Mouse (Mus musculus) WW6 (cell line): Measurements from ENCODE around the gene Slc6a9.

Source experiments
- DNase-seq: peaks from one replicate; pipeline ENCODE4 v3.0.0-alpha.2; 2013; ENCODE audit warnings: low read depth, low spot score

Slc6a9 gene

DNA sequence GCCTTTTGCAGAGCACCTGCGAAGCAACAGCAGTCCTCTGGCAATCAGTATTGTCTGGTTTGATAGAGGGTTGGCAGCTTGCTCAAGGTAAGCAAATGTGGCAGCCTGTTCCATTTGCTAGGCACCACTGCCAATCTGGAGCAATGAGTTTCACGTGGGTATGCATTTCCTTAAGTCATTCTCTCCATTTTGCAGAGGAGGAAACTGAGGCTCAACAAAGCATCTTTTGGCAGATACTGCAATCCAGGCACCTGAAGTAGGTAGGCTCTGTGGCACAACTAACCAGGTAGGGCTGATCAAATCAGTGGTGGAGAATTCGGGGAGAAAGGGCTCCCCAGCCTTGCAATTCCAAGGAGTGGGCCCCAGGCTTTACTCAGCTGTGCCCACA lies at the start of gene Slc6a9:
Gene Slc6a9, plus strand, starts transcription at position 50 of the 388 bp plus-strand sequence.
- no peak for DNase-seq

DNA sequence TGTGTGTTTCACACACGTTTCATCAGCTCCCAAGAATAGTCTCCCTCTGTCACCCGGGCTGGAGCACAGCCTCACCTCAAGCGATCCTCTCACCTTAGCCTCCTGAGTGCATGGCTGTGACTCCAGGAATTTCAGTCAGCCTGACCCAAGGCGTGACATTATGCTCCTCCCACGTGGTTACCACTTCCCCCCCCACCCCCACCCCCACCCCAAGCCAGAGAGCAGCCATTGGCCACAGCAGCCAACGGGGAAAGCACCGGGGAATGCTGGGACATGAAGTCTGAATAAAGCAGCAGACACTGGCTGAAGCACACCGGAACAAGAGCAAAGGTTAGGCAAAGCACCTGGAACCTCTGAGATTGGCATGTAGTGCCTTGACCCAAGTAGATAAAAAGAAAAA lies 47.3 kb upstream of the Slc6a9 start:
- no peak for DNase-seq

DNA sequence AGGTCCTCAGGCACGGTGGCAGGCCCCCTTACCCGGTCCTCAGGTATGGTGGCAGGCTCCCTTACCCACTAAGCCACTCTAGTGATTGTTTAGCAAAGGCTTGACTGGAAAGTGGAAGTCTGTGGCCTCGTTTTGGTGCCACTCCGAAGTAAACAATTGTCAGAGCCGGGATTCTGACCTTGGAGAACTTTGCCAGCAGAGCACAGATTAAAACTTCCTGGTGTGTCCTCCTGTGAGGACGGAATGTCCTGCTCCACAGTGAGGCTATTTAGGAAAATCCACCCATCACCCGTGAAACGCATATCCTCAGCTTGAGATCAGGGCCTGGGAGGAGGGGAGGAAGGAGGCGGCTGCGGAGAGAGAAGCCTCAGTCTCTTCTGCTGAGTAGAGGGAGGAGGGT lies 46.0 kb upstream of the Slc6a9 start:
- no peak for DNase-seq

DNA sequence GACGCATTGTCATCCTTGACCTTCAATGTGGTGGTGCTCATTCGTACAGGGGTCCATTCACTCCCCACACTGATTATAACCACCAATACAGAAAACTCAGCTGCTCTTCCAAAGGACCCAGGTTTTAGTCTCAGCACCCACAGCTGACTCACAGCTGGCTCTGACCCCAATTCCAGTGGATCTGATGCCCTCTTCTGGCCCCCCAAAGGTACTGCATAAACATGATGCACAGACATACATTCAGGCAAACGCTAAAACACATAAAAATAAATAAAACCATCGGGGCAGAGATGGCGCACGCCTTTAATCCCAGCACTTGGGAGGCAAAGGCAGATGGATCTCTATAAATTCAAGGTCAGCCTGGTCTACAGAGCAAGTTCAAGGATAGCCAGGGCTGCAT lies 34.4 kb upstream of the Slc6a9 start:
- no peak for DNase-seq

DNA sequence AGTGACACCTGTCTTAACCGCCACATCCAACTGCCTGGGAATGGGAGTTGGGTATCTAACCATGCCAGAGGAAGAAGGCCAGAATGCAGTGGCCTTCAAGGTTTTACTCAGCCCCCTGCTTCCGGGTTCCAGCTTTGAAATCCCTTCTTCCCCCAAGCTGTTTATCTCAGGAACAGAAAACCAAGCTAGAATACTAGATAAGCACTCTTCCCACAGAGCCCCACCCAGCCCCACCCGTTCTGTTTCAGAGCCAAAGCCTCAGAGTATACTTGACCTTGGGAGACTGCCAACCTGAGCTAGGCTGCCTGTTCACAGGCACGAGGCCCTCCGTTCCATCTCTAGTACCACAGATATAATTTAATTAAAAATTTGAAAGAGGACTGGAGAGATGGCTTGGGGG lies 27.3 kb upstream of the Slc6a9 start:
- DNase-seq = no peak

DNA sequence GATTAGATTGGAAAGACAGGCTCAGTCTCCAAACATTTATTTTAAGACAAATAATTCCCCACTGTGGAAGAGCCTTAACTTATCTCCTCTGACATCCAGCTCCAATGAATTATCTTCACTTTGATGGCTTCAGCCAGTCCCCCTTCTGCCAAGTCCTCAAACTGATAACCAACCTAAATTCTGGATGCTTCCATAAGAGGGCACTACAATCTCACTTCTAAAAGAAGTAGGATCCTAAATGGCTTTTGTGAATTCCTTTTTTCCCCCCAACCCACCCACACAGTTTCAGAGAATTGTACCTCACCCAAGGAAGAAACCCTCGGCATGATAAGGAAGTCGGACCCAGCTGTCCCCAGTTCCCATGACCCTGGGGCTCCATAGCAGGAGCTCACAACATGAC lies 23.4 kb upstream of the Slc6a9 start:
- DNase-seq = no peak

DNA sequence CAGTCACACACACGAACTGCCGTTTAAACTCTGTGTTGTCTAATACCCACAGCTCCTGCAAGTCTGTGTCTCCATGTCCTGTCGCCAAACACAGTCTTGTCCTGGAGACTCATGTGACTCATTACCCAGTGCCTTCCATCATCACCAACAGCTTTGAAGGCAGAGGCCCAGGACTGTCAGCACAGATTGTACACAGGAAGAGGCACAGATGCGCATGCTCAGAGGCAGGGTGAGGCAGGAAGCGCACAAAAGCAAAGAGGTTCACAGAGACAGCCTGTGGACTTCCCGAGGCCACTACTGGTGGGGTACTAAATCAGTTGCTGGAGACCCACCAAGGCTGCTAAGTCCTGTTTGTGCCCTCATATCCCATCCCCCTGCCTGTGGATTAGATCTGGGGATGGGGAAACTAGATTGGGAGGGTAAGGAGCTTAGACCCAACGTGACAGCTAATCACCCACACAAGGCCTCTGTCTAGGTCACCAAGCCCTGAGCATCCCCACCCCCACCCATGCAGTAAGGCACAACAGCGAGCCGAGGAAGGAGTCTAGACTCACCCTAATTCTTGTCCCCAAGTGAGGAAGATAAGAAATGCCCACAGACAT lies 20.6 kb upstream of the Slc6a9 start:
- DNase-seq = no peak

DNA sequence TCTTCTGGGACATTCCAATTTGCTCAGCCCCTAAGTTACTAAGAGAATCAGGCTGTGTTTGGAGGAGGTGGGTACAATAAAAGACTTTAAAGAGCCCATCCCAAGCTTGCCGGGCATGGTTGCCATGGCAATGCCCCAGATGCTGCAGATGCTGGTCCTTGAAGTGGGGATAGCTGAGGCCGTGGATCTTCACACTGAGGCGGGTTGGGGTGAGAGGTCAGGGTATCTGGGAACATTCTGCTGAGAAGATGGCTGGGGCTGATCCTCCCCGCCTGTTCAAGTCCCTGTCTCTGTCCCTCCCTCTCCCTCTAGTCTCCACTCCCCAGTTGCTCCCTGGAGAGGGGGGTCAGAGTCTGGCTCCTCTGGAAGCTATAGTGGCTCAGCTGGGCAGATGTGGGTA lies 20.0 kb upstream of the Slc6a9 start:
- DNase-seq = no peak

DNA sequence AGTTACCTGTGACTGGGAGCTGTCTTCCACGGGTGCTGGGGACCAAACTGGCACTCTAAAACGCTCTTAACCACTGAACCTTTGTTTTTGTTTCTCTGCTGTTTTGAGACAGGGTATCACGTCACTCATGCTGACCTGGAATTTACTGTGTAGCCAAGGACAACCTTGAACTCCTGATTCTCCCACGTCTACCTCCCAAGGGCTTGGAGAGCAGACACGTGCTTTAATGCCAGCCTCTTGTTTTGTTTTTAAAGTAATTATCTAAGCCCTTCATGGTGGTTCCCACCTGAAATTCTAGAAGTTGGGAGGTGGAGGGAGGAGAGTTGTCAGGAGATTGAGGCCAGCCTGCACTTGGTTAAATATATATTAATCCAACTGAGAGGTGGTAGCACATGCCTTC lies 17.5 kb upstream of the Slc6a9 start:
- DNase-seq = no peak

DNA sequence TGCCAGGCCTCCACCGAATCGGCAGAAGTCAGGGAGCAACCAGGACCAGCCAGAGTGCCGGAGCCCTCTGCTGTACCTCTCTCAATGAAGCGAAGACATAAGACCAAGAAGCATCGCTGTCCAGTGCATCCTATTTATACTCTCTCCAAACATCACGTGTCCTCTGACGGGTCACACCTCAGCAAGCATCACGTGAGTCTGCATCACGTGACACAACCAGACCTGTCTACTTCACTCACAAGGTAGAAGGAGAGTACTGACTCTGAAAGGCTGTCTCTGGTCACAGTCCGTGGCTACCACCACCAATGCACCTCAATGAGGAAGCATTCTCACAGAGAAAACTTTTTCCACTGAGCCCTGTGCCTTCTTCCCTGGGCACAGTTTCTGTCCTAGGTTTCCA lies 16.3 kb upstream of the Slc6a9 start:
- DNase-seq = no peak

DNA sequence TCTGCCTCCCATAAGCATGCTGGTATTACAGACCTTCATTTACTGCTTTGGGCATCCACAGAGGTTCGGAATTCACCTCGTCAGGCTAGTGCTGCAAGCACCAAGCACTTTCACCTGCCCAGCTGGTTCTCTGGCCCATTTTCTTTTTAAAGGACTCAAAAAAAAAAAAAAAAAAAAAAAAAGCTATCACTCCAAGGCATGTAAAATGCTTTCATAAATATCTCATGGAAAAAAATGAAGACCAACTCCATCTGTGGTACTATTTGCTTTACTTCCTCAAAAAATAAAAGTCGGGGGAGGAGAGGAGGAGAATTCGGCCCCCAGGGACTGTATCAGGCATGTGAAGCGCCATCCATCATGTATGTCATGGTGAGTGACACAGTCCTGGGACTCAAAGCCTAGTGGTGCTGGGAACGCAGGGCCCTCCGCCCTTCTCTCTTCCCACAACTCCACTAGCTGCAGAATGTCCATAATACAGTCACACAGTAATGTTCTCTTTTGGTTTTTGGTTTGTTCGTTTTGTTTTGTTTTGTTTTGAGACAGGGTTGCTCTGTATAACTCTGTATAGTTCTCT lies 5.6 kb upstream of the Slc6a9 start:
- no peak for DNase-seq

DNA sequence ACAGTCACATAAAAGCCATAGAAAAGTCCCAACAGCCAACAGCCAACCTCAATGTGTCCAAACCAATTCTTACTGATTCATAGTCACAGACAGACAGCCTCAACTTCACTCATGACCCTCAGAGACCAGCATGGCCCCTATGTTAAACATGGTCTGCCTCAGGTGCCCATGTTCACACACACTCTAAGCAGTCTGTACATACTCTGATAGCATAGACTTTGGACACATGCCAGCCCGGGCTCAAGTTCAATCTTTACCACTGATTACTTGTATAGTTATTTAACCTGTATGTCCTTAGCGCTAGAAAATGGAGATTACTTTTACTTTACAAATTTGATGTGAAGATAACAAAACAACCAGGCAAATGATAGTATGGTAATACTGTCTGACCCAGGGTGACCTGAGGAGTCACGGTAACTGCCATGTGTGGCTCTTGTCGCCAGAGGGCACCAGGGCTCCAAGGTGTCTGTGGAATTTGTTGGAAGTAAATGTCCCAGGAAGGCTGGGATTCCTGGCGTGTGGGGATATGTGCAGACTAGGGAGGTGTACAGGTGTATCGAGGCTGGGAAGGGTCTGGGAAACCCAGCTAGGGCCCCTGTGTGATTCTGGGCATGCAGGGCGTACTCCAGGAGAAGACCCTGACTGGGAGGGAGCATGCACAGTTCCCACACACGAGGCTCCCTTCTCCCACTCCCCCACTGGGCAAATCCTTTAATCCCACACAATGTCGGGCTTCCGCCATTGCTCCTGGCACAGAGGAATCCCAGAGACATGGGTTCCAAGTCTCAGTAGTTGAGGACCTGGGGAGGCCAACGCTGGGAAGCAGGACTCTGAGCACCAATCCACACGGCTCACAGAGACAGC lies 4.8 kb upstream of the Slc6a9 start:
- DNase-seq = peak; percentile 40

DNA sequence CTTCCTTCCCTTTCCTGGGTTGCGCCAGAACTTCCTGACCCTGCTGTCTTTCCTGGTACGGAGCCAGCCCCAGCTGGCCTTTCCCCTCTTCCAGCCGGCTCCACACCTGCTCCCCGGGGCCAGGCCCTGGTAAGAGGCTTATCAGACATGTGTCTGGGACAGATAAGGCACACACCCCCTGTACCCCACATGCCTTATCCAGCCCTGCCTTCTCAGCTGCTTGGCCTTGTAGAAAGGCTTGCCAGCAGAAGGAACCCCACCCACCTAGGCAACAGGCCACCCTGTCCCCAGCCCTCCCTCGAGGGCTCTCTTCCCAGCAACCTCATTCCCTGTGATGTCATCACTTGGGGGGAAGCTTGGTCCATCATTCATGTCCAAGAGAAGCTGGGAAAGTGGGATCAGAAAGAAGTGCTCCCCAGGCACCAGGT lies 4.2 kb upstream of the Slc6a9 start:
- DNase-seq = no peak

DNA sequence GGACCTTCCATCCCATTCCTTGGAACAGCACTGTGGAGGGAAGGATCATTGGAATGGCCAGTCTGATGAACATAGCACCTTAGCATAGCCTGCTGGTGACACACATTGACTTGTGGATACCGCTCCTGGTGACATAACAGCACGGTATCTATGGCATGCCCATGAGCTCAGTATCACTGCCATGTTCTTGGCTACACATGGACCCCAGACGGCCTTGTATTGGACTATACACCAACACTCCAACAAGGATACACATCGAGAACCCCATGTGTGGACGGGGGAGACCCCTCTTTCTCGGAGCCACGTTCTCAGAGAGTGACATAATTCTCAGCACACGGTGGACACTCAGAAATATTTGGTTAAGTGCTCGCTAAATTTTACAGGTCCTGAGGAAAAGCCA lies 3.5 kb upstream of the Slc6a9 start:
- no peak for DNase-seq

DNA sequence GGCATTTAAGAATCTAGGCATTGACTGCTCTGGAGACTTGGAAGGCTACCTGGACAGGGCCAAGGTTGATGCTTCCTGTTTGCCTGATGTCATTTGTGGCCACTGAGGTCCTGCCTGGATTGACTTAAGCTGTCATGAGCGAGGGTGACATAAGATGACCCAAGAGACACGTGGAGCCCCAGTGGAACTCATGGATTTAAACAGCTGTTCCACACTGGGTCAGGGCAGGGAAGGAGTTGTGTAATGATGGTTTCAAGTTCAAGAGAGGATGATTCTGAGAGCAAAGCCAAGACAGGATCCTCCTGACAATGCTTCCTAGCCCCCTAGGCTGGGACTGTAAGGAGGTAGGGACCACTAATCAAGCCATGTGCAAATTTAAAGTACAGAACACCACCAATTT lies 2.8 kb upstream of the Slc6a9 start:
- DNase-seq = no peak

DNA sequence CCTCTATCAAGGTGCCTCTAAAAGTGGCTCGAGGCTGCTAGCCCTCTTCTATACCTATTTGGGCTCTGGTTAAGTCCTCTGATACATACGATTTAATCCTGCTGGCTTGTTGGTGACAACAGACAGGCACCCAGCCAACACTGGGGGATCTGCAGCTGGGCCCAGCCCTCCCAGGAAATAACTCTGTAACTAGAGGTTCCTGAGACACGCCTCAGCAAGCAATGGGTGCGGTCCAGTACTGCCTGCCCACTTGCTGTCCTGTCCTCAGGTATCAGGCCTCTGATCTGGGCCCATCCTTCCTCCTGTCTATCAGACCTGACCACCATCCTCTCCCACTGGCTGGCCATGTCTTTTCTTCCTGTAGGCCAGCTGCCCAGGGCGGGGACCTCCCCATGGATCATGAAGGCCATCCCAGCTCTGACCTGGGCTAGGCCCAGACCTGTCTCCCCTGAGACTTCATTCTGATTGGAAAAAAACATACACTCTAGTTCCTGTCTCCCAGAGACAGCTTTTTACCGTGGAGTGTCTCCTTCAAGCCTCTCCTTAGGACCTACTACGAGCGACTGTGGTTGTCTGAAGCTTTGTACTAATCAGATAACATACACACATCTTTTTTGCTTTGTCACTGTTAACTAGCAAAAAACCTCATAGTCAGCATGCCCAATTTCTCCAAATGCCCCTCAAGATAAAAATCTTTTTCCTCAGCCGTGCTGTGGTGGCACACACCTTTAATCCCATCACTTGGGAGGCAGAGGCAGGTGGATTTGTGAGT lies 2.2 kb upstream of the Slc6a9 start:
- DNase-seq = no peak

DNA sequence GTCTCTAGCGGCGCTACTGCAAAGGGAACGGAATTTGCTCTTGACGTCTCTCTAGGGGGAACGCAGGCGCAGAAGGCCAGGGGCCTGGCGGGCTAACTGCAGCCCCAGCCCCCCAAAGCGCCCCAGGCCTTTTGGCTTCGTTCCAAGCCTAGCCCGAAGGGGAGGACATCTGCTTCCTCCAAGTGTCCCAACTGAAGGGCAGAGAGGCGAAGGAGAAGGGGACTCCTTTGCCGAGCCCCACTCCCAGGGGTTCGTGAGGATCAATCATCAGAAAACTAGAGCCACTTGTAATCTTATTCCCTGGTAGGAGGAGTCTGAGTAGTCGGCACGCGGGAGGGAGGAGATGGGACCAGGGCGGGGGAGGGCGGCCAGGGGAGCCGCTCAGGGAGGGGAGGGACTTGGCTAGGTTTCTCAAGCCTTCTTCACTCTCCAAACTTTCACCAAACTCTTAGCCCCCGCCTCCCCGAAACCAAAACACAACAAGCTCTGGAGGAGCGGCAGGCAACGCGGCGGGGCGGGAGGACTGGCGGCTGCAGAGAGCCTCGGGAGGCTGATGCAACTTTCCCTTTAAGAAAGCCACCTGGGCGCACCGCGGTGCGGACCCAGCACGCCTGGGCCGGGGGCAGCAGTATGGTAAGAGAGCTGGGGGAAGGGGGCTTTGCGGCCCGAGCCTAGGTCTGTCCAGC lies 682 bp downstream of the Slc6a9 start:
- DNase-seq = peak; percentile 46

DNA sequence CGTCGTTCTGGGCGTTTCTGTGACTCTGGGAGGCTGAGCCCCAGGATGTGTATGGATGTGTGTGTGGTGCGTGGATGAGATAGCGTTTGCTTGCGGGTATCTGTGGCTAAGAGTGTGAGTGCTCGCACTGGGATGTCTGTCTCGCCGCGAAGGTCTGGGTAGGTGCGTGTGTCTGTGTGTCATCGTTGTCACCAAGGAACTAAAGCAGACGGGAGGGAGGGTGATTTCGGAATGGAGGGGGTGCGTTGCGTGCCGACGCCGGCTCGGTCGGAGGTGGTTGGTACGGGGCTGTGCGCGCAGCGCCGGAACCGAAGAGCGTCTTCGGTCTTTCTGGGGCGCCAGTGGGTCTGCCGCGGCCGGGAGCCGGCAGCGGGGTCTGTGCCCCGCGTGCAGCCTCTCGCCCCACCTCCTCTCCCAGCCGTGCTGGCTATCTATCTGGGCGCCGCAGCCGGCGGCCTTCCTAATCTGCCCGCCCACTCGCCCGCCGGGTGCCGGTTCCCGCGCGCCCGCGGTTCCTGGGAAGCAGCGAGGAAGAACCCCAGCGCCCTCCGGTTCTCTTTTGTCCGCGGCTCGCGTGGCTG lies 1.3 kb downstream of the Slc6a9 start:
- peak; percentile 39 for DNase-seq

DNA sequence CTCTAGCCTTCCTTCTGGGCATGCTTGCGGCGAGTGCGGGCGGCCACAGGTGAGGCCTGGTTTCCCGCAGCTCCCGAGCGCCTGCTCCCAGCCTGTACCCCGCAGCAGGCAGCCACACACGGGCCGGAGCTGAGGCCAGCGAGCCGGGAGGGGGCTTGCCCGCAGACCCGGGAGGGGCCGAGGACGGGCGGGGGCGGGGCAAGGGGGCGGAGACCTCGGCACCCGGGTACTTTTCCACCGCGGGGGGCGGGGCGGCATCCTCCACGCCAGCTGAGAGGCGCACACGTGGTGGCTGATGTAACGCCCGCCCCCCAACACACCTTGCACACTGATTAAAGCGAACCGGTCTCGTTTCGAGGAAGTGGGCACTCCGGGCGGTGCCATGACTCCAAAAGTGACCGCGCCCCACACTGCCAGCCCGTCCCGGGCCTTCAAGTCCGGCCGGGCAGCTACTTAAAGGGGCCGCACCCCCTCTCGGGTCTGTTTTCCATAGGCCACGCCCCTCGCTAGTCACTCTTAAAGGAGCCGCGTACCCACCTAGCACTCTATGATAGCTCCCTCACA lies 2.0 kb downstream of the Slc6a9 start:
- DNase-seq = peak; percentile 69

DNA sequence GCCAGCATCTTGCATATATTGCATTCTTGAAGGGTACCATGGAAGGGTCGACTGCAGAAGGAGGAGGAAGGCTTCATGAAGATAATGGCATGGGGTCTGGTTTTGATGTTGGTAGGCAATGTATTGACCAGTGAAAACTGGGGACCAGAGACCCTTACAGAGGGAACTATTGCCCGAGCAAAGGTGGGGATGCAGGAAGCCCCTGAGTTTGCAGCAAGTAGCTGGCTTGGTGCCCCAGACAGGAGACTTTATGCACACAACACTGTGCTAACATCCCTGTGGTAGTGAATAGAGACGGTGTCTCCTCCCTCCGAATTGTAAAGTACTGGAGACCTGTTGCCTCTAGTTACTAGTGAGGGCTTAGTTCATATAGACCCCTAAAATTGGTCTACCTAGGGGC lies 3.0 kb downstream of the Slc6a9 start:
- no peak for DNase-seq

DNA sequence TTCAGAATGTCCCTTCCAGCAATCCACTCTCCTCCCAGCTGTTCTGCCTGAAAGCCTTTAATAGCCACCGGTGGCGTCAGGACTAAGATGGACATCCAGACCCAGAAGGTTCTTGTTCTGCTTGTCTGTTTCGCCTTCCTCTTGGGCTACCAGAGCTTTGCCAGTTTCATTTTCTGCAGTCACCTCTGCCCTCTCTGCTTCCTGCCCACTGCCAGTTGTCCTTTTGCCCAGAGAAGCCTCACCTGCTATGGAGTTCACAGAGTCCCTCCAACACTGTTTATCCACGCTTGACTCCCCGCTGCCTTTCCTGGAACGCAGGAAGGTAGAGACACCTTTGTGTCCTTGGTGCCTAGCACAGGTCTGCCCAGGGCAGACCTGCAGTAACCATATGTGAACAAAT lies 5.1 kb downstream of the Slc6a9 start:
- no peak for DNase-seq
